Mouse (Mus musculus): ENCODE data around the gene Fstl4.

DNA sequence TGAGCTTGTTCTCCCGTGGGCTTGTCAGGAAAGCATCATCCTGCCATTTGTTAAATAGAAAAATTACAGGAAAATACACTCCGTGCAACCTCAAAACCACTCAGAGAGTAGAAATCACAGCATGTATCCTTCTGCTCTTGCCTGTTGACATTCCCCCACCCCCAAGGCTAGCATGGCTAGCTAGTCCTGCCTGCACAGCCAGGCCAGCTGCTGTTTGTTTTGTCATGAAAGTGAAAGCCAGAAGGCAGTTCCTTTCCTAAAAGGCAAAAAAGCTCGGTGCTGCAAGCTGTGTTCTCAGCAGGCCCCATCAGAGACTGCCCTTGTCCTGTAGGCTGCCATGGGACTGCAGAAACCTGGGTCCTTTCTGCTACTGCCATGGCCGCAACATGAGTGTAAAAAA, 418.4 kb downstream of the Fstl4 start:
- no peak for TF ChIP-seq GATA1 (IDR thresholded peaks at IDR 0.05; ENCODE audit: borderline replicate concordance, low read length)
- no peak for TF ChIP-seq FLI1 (IDR thresholded peaks at IDR 0.05; ENCODE audit: low read length)

Measured in megakaryocyte, embryonic 14.5 days (primary cell).